8 mouse cellular contexts compared by ENCODE assay signal in genomic region chr6:145830117-145830516, GRCm38 (mm10). TPM values are rescaled to one million over a fixed set of nuclear protein-coding genes. Genes with fewer than 3 reads are reported as not detected.
DNase-seq lines count a peak whose midpoint lies in the region; ATAC-seq and TF ChIP-seq lines count a peak whose summit lies in the region.

No protein-coding gene starts in this region.

- WGBS in kidney, adult 2 months = 12% methylated on average over 8 of the region's 8 CpGs
- WGBS in limb, embryonic 13.5 days = 17% methylated on average over 8 of the region's 8 CpGs

- H3K9ac ChIP-seq in limb, embryonic 13.5 days = no peak overlapping the region

- no peak overlapping the region for H3K4me2 ChIP-seq in limb, embryonic 13.5 days (replicated peaks)

- H3K27ac ChIP-seq in kidney, adult 2 months (ENCODE audit: insufficient read depth, low read depth, low read length) = no peak overlapping the region
- H3K27ac ChIP-seq in limb, embryonic 13.5 days = no peak overlapping the region

- peak; percentile 90 for TF ChIP-seq CTCF in kidney, adult 2 months (conservative IDR thresholded peaks at IDR 0.05; ENCODE audit: insufficient read depth, insufficient read length, low read depth, low read length)

- no peaks in the 10 kb centered on the region for H3K36me3 ChIP-seq in kidney, adult 2 months (ENCODE audit: control insufficient read depth, insufficient read depth, low read length)
- peaks cover 2% of the 10 kb centered on the region; the same call in 1 of the 2 replicates for H3K36me3 ChIP-seq in limb, embryonic 13.5 days

- H3K27me3 ChIP-seq in kidney, adult 2 months (replicated peaks; ENCODE audit: control insufficient read depth, insufficient read depth, low read length) = no peaks in the 10 kb centered on the region
- H3K27me3 ChIP-seq in limb, embryonic 13.5 days = peaks cover 5% of the 10 kb centered on the region

- peaks cover 3% of the 10 kb centered on the region; the same call in 1 of the 2 replicates for H3K9me3 ChIP-seq in limb, embryonic 13.5 days

- H3K4me3 ChIP-seq in kidney, adult 2 months (ENCODE audit: insufficient read depth, low read depth, low read length) = no peak overlapping the region
- no peak overlapping the region for H3K4me3 ChIP-seq in limb, embryonic 13.5 days

- ATAC-seq in limb, embryonic 13.5 days (ENCODE audit: low FRiP score, low read depth) = peak; percentile 74

- H3K4me1 ChIP-seq in kidney, adult 2 months (ENCODE audit: control insufficient read depth, insufficient read depth, low read length) = no peaks in the 10 kb centered on the region; the same call in 1 of the 2 replicates
- H3K4me1 ChIP-seq in limb, embryonic 13.5 days = peaks cover 4% of the 10 kb centered on the region; the same call in 1 of the 2 replicates

- peak; percentile 81 for DNase-seq in 416B (ENCODE audit: low read depth)
- peak; percentile 67 to 69 for DNase-seq in adrenal gland, adult 18-20 months (ENCODE audit: low spot score in 2 of 2)
- DNase-seq in embryo, embryonic 11 days = peak; percentile 87
- DNase-seq in heart, adult 18-20 months = peak; percentile 74 to 81
- DNase-seq in kidney, adult 2 months = peak; percentile 74
- peak; percentile 68 for DNase-seq in neural tube, embryonic 10.5 days (ENCODE audit: extremely low spot score, low spot score)
- peak; percentile 48 for DNase-seq in telencephalon, adult 2 months (ENCODE audit: low read depth, low spot score)

- TF ChIP-seq POLR2A in kidney, adult 2 months (IDR thresholded peaks at IDR 0.05; ENCODE audit: low read depth, low read length) = no peak

RNA-seq across cellular contexts. Expression of gene Bhlhe41, which starts 35.2 kb away (rescaled TPM):
- total RNA-seq in adrenal gland, adult 18-20 months (2021) = 10 to 100 TPM; 14.9 to 19.6 TPM
- total RNA-seq in heart, adult 18-20 months (2021) = 10 to 100 TPM; 11.4 to 15.8 TPM
- polyA plus RNA-seq in kidney, adult 2 months (2012; rRNA removed) = 1.8 TPM in 2 replicates
- 2.7 and 2.9 TPM in 2 replicates for polyA plus RNA-seq in limb, embryonic 13.5 days (2015; fragmentation: Nextera tagmentation; extraction: Ambion mirVana)
